Mouse (Mus musculus) kidney, postnatal 36 days (tissue): ENCODE results near the gene Fbxo30.
A peak's percentile ranks its signal among the peaks of the same experiment; 100 is the strongest.

ENCODE experiments used
- DNase-seq, 2 experiments: peaks; one replicate each; pipeline ENCODE4 v3.0.0; 2021 to 2022; ENCODE audit warnings: mixed read lengths in 2 of 2

Gene Fbxo30

GRCm38 (mm10) chr10:11323202-11323898, 42.2 kb downstream of the Fbxo30 start:
- no peak for DNase-seq

- peak in 1 of 2 experiments; percentile 22 for DNase-seq
These were observed 45.4 kb downstream of the Fbxo30 start for GRCm38 (mm10) chr10:11326526-11326925.

GRCm38 (mm10) chr10:11343205-11344141, 62.3 kb downstream of the Fbxo30 start, which contains the start of gene Epm2a:
Gene Epm2a, plus strand, starts transcription at chr10:11343404.
- peak; percentile 91 to 92 for DNase-seq

- no peak for DNase-seq
These were observed 63.7 kb downstream of the Fbxo30 start for GRCm38 (mm10) chr10:11344536-11345468.
